Mouse (Mus musculus): Measurements from ENCODE around the gene Sh3gl2. TPM values are rescaled to one million over a fixed set of nuclear protein-coding genes. Genes with fewer than 3 reads are reported as not detected.

The Sh3gl2 gene
- polyA plus RNA-seq, 1 experiment from 2014 or later: not detected

- Histone ChIP-seq H3K4me3 (ENCODE audit: inconsistent target) (no peak overlapping the region), H3K36me3 (ENCODE audit: inconsistent target) (no peaks in the 10 kb centered on the region), H3K79me2 (ENCODE audit: inconsistent target) (no peaks in the 10 kb centered on the region), H3K27ac (no peak overlapping the region)
- WGBS (ENCODE audit: missing documents): 78% methylated on average over 3 of the region's 3 CpGs
Observed at GRCm38 (mm10) chr4:85613331-85613730, 408.4 kb downstream of the Sh3gl2 start.

GRCm38 (mm10) chr4:85618746-85619145 is 413.8 kb downstream of the Sh3gl2 start:
- Histone ChIP-seq H3K36me3 (ENCODE audit: inconsistent target) (no peaks in the 10 kb centered on the region), H3K27ac (no peak overlapping the region), H3K79me2 (ENCODE audit: inconsistent target) (no peaks in the 10 kb centered on the region), H3K4me3 (ENCODE audit: inconsistent target) (no peak overlapping the region)
- 76% methylated on average over 5 of the region's 5 CpGs for WGBS (ENCODE audit: missing documents)

GRCm38 (mm10) chr4:85619261-85619660 is 414.3 kb downstream of the Sh3gl2 start:
- no peak overlapping the region for H3K27ac ChIP-seq
- no peaks in the 10 kb centered on the region for H3K79me2 ChIP-seq (ENCODE audit: inconsistent target)
- H3K4me3 ChIP-seq (ENCODE audit: inconsistent target): no peak overlapping the region
- H3K36me3 ChIP-seq (ENCODE audit: inconsistent target): no peaks in the 10 kb centered on the region
- WGBS (ENCODE audit: missing documents): 82% methylated on average over 3 of the region's 3 CpGs

GRCm38 (mm10) chr4:85629381-85629780 is 424.5 kb downstream of the Sh3gl2 start:
- no peak overlapping the region for H3K27ac ChIP-seq
- no peaks in the 10 kb centered on the region for H3K79me2 ChIP-seq (ENCODE audit: inconsistent target)
- no peaks in the 10 kb centered on the region for H3K36me3 ChIP-seq (ENCODE audit: inconsistent target)
- WGBS (ENCODE audit: missing documents): 86% methylated on average over 7 of the region's 7 CpGs
- H3K4me3 ChIP-seq (ENCODE audit: inconsistent target): no peak overlapping the region

- Histone ChIP-seq H3K27ac (no peak overlapping the region), H3K4me3 (ENCODE audit: inconsistent target) (no peak overlapping the region), H3K79me2 (ENCODE audit: inconsistent target) (no peaks in the 10 kb centered on the region), H3K36me3 (ENCODE audit: inconsistent target) (no peaks in the 10 kb centered on the region)
- 86% methylated on average over 5 of the region's 5 CpGs for WGBS (ENCODE audit: missing documents)
Observed at GRCm38 (mm10) chr4:85669271-85669670, 464.3 kb downstream of the Sh3gl2 start.

GRCm38 (mm10) chr4:85669735-85670134 is 464.8 kb downstream of the Sh3gl2 start:
- no peaks in the 10 kb centered on the region for H3K36me3 ChIP-seq (ENCODE audit: inconsistent target)
- WGBS (ENCODE audit: missing documents): 33% methylated on average over 1 of the region's 1 CpGs
- no peak overlapping the region for H3K4me3 ChIP-seq (ENCODE audit: inconsistent target)
- H3K79me2 ChIP-seq (ENCODE audit: inconsistent target): no peaks in the 10 kb centered on the region
- no peak overlapping the region for H3K27ac ChIP-seq

- H3K27ac ChIP-seq: no peak overlapping the region
- no peak overlapping the region for H3K4me3 ChIP-seq (ENCODE audit: inconsistent target)
- H3K79me2 ChIP-seq (ENCODE audit: inconsistent target): no peaks in the 10 kb centered on the region
- 73% methylated on average over 4 of the region's 4 CpGs for WGBS (ENCODE audit: missing documents)
- no peaks in the 10 kb centered on the region for H3K36me3 ChIP-seq (ENCODE audit: inconsistent target)
Observed at GRCm38 (mm10) chr4:85672290-85672689, 467.4 kb downstream of the Sh3gl2 start.

GRCm38 (mm10) chr4:85677621-85678020 is 472.7 kb downstream of the Sh3gl2 start:
- no peaks in the 10 kb centered on the region for H3K79me2 ChIP-seq (ENCODE audit: inconsistent target)
- 47% methylated on average over 1 of the region's 1 CpGs for WGBS (ENCODE audit: missing documents)
- no peak overlapping the region for H3K27ac ChIP-seq
- no peak overlapping the region for H3K4me3 ChIP-seq (ENCODE audit: inconsistent target)
- H3K36me3 ChIP-seq (ENCODE audit: inconsistent target): no peaks in the 10 kb centered on the region

GRCm38 (mm10) chr4:85686160-85686559 is 481.2 kb downstream of the Sh3gl2 start:
- H3K36me3 ChIP-seq (ENCODE audit: inconsistent target): no peaks in the 10 kb centered on the region
- H3K4me3 ChIP-seq (ENCODE audit: inconsistent target): no peak overlapping the region
- H3K27ac ChIP-seq: no peak overlapping the region
- WGBS (ENCODE audit: missing documents): 91% methylated on average over 4 of the region's 4 CpGs
- H3K79me2 ChIP-seq (ENCODE audit: inconsistent target): no peaks in the 10 kb centered on the region
